14 mouse cellular contexts compared by ENCODE assay signal in genomic region chr9:13964256-13964655, GRCm38 (mm10).
"Had no signal": no experiment of that assay in that cellular context is flagged by ENCODE, and none has a peak within 500 bp of the region (broad histone marks: within the 10 kb centered on the region; RNA-seq: fewer than 3 reads in every experiment).

No protein-coding gene starts in this region.

- DNase-seq: kidney, postnatal 10 days; kidney, postnatal 36 days; layer of hippocampus, postnatal 36 days; liver; lung, adult 18-20 months; lung, postnatal 10 days; lung, postnatal 36 days; midbrain, embryonic 14.5 days; right cerebral cortex, adult 18-20 months; right cerebral cortex, postnatal 14 days; right cerebral cortex, postnatal 4 days; thymus, adult 2 months; thymus, postnatal 14 days; thymus, postnatal 4 days had no signal
